Mouse (Mus musculus) CH12F3 (cell line): ENCODE results near the gene Rpl13.

Experiments
- in situ Hi-C: fragments of 300-500 bp; cut with MboI; formaldehyde crosslinking; loops from 2 replicates; pipeline ENCODE4 v1.14.3; 2020; ENCODE audit warnings: low sequenced_read_pairs

The Rpl13 gene

DNA sequence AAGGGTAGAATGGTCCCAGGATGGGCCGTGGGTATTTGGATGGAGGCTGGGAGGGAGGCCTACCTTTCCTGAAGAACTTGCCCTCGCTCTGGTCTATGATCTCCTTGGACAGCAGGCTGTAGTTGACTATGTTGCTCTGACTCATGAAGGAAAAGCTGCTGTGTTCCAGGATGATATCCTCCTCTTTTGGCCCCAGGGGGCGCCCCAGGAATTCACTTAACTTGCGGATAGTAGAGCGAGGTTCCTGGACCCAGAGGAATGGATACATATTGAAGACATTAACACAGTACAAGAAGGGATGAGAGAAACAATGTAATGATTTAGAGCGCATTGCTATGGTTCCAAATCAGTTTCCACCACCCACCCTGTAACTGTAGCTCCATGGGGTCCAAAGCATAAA lies 43.1 kb downstream of the Rpl13 start:
- in situ Hi-C loops = no loop called here

DNA sequence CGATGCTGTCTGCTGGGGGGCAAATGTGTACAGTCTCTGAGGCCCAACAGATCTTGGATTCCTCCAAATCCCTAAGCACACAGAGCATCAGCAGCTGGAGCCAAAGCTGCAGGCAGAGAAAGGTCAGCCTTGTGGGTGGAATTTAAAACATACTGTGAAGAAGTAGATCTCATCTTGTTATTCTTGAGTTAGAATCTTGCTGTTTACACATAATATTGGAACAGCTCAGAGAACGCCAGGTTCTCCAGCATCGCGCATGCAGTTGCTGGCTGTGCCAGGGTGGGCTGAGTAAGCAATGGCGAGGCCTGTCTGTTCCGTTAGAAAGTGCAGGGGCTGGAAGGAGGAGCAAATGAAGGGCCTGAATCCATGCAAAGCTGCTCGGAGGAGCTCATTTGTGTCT lies 44.2 kb downstream of the Rpl13 start:
- in situ Hi-C loops = no loop called here

DNA sequence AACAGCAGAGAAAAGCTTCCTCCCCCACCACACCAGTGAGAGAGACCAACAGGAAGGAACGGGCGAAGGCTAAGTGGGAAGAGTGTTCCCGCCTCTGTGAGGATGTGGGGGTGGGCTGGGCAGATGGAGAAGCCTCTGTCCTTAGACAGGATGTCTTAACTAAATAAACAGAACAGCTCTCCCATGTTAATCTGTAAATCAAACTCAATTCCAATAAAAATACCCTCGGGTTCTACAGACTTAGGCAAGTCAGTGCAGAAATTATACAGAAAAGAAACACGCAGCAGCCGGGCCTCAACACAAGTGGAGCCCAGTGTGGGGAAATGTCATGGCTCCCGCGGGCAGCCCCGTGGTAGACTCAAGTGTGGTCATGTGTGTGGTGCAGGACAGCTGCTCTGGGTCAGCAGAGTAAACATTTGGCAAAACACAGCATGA lies 48.6 kb downstream of the Rpl13 start:
- in situ Hi-C loops = no loop called here
